Mouse (Mus musculus) kidney, postnatal 36 days (tissue): Measurements from ENCODE around the gene Mum1l1.
A peak's percentile ranks its signal among the peaks of the same experiment; 100 is the strongest.
"Not testable (repeated sequence)": the region's sequence is repeated elsewhere in the genome, so short reads cannot be mapped to it uniquely, and the experiment has no call there.

Experiments
- DNase-seq, 2 experiments: peaks; one replicate each; pipeline ENCODE4 v3.0.0; 2021 to 2022; ENCODE audit warnings: mixed read lengths in 2 of 2

Gene Mum1l1

DNA sequence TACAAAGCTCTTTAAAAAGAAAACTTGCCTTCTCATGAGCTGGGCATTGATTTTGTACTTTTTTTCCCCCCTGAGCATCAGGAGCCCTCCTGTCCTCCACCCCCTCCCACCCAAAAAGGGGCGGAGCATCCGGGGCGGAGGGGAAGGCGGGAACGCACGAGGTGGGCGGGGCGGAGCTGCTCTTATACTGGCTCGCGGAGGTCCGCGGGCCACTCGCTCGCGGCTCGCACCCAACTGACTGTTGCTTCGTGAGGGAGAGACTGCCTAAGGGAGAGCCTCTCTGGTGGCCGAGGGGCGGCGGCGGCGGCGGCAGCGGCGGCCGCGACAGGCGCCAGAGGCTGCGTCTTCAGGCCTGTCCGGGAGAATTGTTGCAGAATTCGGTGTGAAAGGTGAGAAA, at the start of gene Mum1l1:
Gene Mum1l1, plus strand, starts transcription at position 214 of the 397 bp plus-strand sequence.
- DNase-seq = peak; percentile 52 to 78

- DNase-seq = no peak
Measured at GRCm38 (mm10) chrX:139178928-139179327, 30.9 kb upstream of the Mum1l1 start, which contains the start of gene 4933428M09Rik. Gene 4933428M09Rik, plus strand, starts transcription at chrX:139179228.

GRCm38 (mm10) chrX:139191506-139191905, 18.3 kb upstream of the Mum1l1 start:
- peak in 1 of 2 experiments; percentile 3 for DNase-seq

DNA sequence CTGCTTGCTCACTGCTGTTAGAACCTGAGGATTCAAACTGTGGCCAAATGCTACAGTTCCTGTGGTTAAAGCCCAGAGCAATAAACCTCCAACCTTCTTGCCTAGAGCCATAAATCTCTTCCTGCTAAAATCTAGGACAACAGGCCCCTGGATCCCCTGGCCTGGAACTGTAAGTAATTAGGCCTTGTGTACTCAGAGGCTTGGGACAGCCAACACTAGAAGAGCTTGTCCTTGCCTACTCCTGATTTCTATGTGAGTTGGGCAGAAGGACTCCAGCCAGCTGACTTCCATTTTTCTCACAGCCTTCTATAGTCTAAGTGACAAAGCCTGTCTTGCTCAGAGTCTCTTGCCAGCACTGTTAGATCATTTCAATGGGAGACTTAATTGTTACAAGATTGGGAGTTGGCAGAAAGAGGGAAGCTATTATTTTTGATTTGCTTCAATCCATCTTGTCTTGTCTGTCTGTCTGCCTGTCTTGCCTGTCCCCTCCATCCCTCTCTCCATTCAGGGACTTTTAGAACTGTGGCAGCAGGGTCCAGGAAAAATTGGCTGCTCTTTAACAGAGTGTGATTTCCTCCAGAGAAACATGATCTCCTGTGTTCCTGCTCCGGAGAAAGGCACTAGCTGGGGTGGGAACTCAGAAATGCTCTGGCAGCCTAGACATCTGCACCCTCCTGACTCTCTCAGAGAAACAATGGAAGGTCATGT, 15.1 kb upstream of the Mum1l1 start:
- DNase-seq = no peak

GRCm38 (mm10) chrX:139209191-139209828, 532 bp upstream of the Mum1l1 start:
- not testable (repeated sequence) for DNase-seq

GRCm38 (mm10) chrX:139214765-139215164, 4.9 kb downstream of the Mum1l1 start:
- no peak for DNase-seq

DNA sequence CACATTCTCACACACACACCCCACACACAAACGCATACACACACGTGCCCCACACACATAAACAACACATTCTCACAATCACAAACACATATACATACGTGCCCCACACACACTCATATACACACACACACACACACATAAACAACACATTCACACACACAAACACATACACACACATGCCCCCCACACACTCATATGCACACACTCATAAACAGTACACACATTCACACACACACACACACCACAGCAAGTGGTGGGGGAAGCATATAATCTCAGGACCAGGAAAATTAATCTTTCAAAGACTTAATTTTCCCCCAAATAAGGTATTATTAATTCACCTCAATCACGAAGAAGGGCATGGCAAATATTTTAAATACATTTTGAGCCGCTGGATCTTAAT, 6.6 kb downstream of the Mum1l1 start:
- DNase-seq = no peak

DNA sequence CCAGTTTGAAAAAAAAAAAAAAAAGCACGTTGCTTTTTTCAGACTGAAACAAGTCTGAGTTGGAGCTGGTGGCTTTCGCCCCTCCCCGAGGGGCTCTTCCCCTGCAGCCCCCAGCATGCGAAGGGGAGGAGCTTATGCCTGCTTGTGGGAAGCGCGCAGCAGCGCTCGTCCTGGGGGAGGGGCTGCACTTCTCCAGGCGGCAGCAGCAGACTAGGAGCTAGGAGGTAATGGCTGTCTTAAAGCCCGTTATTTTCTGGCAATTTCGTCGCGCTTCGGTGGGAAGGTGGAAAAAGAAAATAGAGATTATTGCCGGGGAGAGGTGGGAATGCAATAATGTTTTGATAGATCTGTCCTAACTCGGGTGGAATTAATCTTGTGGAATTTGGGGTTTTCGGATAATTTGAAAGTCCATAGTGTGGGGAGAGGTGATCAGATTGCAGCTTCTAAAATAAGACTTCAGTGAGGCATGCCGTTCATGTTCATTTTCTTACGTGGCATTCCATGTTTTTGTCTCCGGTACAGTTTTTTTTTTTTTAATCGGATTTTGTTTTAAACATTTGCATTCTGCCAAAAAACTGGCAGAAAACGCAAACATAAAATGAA, 7.2 kb downstream of the Mum1l1 start:
- DNase-seq = peak; percentile 13 to 55

- peak; percentile 24 to 45 for DNase-seq
Measured at GRCm38 (mm10) chrX:139217776-139218175, 7.9 kb downstream of the Mum1l1 start.

- DNase-seq = peak; percentile 47 to 75
Measured at GRCm38 (mm10) chrX:139219017-139219416, 9.2 kb downstream of the Mum1l1 start.

- DNase-seq = no peak
Measured at GRCm38 (mm10) chrX:139220830-139221229, 11.0 kb downstream of the Mum1l1 start.

GRCm38 (mm10) chrX:139221893-139222292, 12.1 kb downstream of the Mum1l1 start:
- no peak for DNase-seq

DNA sequence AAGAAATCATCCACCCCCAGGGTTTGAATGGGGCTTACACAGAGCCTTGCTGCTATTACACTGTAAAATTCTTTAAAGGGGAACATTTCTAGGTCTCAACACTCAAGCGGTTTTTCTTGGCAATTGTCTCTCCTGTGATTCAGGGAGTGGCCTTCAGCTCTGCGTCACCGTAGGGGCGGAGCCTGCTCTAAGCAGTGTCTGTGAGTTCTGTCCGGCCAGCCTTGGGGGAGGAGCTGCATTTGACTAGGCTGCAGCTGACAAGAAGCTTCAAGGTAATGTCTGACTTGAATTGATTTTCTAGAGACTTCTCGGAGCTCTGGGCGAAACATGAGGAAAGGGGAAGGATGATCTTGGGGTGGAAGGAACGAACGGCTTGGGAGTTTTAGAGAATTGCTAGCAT, 21.3 kb downstream of the Mum1l1 start:
- DNase-seq = peak; percentile 76 to 85

GRCm38 (mm10) chrX:139247294-139247693, 37.5 kb downstream of the Mum1l1 start:
- peak; percentile 3 to 50 for DNase-seq

DNA sequence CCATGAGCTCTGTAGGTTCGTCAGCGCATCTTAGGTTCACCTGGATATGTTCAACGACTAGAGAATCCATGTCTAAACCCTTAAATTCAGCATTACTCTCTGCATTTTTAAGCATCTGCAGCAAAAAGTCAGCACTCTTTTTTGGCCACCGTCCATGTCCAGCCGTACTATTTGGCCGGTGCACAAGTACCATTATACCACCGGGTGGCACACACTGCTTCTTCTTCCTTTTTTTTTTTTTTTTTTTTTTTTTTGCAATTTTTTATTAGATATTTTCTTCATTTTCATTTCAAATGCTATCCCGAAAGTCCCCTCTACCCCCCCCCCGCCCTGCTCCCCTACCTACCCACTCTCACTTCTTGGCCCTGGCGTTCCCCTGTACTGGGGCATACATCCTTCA, 47.2 kb downstream of the Mum1l1 start:
- DNase-seq = peak in 1 of 2 experiments; percentile 18

DNA sequence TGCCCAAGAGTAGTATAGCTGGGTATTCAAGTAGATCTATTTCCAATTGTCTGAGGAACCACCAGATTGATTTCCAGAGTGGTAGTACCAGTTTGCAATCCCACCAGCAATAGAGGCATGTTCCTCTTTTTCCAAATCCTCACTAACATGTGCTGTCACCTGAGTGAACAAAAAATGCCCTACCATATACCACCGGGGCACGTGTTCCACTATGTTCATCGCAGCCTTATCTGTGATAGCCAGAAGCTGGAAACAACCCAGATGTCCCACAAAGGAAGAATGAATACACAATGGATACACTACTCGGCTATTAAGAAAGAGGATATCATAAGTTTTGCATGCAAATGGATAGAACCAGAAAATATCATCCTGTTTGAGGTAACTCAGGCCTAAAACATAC, 72.1 kb downstream of the Mum1l1 start:
- no peak for DNase-seq
